ENCODE assay signal across 10 mouse cellular contexts in genomic region chr13:49308206-49308605, GRCm38 (mm10). TPM values are rescaled to one million over a fixed set of nuclear protein-coding genes. Genes with fewer than 3 reads are reported as not detected.
DNase-seq lines count a peak whose midpoint lies in the region; ATAC-seq and TF ChIP-seq lines count a peak whose summit lies in the region.
"Had no signal": no experiment of that assay in that cellular context is flagged by ENCODE, and none has a peak within 500 bp of the region (broad histone marks: within the 10 kb centered on the region; RNA-seq: fewer than 3 reads in every experiment).

No protein-coding gene starts in this region.

- H3K4me1 ChIP-seq in heart, embryonic 11.5 days (ENCODE audit: control insufficient read depth, insufficient read depth, low read length) = peaks cover 18% of the 10 kb centered on the region
- H3K4me1 ChIP-seq in midbrain, postnatal 0 days (ENCODE audit: insufficient read depth, low read length) = no peaks in the 10 kb centered on the region
- H3K4me1 ChIP-seq in midbrain, embryonic 10.5 days = peaks cover 14% of the 10 kb centered on the region
- peaks cover 11% of the 10 kb centered on the region for H3K4me1 ChIP-seq in embryonic facial prominence, embryonic 15.5 days
- H3K4me1 ChIP-seq in stomach, embryonic 15.5 days = peaks cover 10% of the 10 kb centered on the region

- no peak overlapping the region for H3K4me3 ChIP-seq in heart, embryonic 11.5 days (ENCODE audit: low read depth, low read length)
- no peak overlapping the region for H3K4me3 ChIP-seq in midbrain, postnatal 0 days (ENCODE audit: low read depth, low read length)
- H3K4me3 ChIP-seq in midbrain, embryonic 10.5 days = no peak overlapping the region
- no peak overlapping the region for H3K4me3 ChIP-seq in embryonic facial prominence, embryonic 15.5 days (replicated peaks)
- no peak overlapping the region for H3K4me3 ChIP-seq in stomach, embryonic 15.5 days (replicated peaks)

- H3K9me3 ChIP-seq in heart, embryonic 11.5 days (replicated peaks; ENCODE audit: control insufficient read depth, low read length) = no peaks in the 10 kb centered on the region
- H3K9me3 ChIP-seq in midbrain, postnatal 0 days (ENCODE audit: low read length) = no peaks in the 10 kb centered on the region
- H3K9me3 ChIP-seq in midbrain, embryonic 10.5 days (replicated peaks) = no peaks in the 10 kb centered on the region
- H3K9me3 ChIP-seq in embryonic facial prominence, embryonic 15.5 days (replicated peaks) = no peaks in the 10 kb centered on the region
- no peaks in the 10 kb centered on the region for H3K9me3 ChIP-seq in stomach, embryonic 15.5 days

- DNase-seq in heart, adult 18-20 months = no peak
- DNase-seq in midbrain, postnatal 0 days (ENCODE audit: low spot score) = no peak
- DNase-seq in midbrain, embryonic 10.5 days (ENCODE audit: low spot score) = no peak
- no peak for DNase-seq in neural tube, embryonic 10.5 days (ENCODE audit: extremely low spot score, low spot score)
- DNase-seq in gastrocnemius, adult 8-10 months (ENCODE audit: low spot score in 2 of 2) = no peak
- DNase-seq: cerebellum, adult 11-12 months; kidney, adult 9 months had no signal

- H3K27ac ChIP-seq in heart, embryonic 11.5 days (ENCODE audit: low read depth, low read length) = peak overlapping the region; percentile 54
- H3K27ac ChIP-seq in midbrain, postnatal 0 days (ENCODE audit: low read depth, low read length) = no peak overlapping the region
- H3K27ac ChIP-seq in midbrain, embryonic 10.5 days (replicated peaks) = no peak overlapping the region
- H3K27ac ChIP-seq in embryonic facial prominence, embryonic 15.5 days (replicated peaks) = peak overlapping the region; percentile 85
- H3K27ac ChIP-seq in stomach, embryonic 15.5 days = peak overlapping the region; percentile 83

- 87% methylated on average over 4 of the region's 4 CpGs for WGBS in heart, embryonic 11.5 days (ENCODE audit: insufficient replicate concordance)
- 95% methylated on average over 4 of the region's 4 CpGs for WGBS in midbrain, postnatal 0 days
- 94% methylated on average over 4 of the region's 4 CpGs for WGBS in midbrain, embryonic 10.5 days
- 88% methylated on average over 4 of the region's 4 CpGs for WGBS in embryonic facial prominence, embryonic 15.5 days
- WGBS in stomach, embryonic 15.5 days = 77% methylated on average over 4 of the region's 4 CpGs

- no peak for ATAC-seq in heart, embryonic 11.5 days (replicated peaks; ENCODE audit: insufficient number of reproducible peaks, low FRiP score, low TSS enrichment)
- 0 out of 2 replicates have a peak, but pooled peaks have one; percentile 16 for ATAC-seq in midbrain, postnatal 0 days (ENCODE audit: low FRiP score)
- no peak for ATAC-seq in embryonic facial prominence, embryonic 15.5 days (ENCODE audit: insufficient number of reproducible peaks, low FRiP score, low TSS enrichment, low read depth)
- no peak for ATAC-seq in stomach, embryonic 15.5 days (ENCODE audit: insufficient read depth, low FRiP score, low read depth)

- no peak overlapping the region for H3K4me2 ChIP-seq in heart, embryonic 11.5 days
- no peak overlapping the region for H3K4me2 ChIP-seq in midbrain, postnatal 0 days (ENCODE audit: low read depth, low read length, poor library complexity, severe bottlenecking)
- no peak overlapping the region for H3K4me2 ChIP-seq in embryonic facial prominence, embryonic 15.5 days (replicated peaks)
- 0 out of 2 replicates have a peak overlapping the region, but pooled peaks have one; percentile 46 for H3K4me2 ChIP-seq in stomach, embryonic 15.5 days

- H3K9ac ChIP-seq in heart, embryonic 11.5 days (ENCODE audit: low read depth, low read length) = 0 out of 2 replicates have a peak overlapping the region, but pooled peaks have one; percentile 3
- no peak overlapping the region for H3K9ac ChIP-seq in midbrain, postnatal 0 days (replicated peaks; ENCODE audit: low read length, poor library complexity, severe bottlenecking)
- no peak overlapping the region for H3K9ac ChIP-seq in embryonic facial prominence, embryonic 15.5 days
- H3K9ac ChIP-seq in stomach, embryonic 15.5 days = no peak overlapping the region

- H3K27me3 ChIP-seq in heart, embryonic 11.5 days (ENCODE audit: control insufficient read depth, insufficient read depth, low read length) = no peaks in the 10 kb centered on the region
- no peaks in the 10 kb centered on the region for H3K27me3 ChIP-seq in midbrain, postnatal 0 days (ENCODE audit: insufficient read depth, low read length)
- H3K27me3 ChIP-seq in midbrain, embryonic 10.5 days (ENCODE audit: low read depth, poor library complexity, severe bottlenecking) = no peaks in the 10 kb centered on the region
- no peaks in the 10 kb centered on the region for H3K27me3 ChIP-seq in embryonic facial prominence, embryonic 15.5 days
- no peaks in the 10 kb centered on the region for H3K27me3 ChIP-seq in stomach, embryonic 15.5 days (replicated peaks)

- TF ChIP-seq CTCF in midbrain, postnatal 0 days (IDR thresholded peaks at IDR 0.05) = no peak

- no peaks in the 10 kb centered on the region for H3K36me3 ChIP-seq in heart, embryonic 11.5 days (ENCODE audit: control insufficient read depth, insufficient read depth, low read length)
- no peaks in the 10 kb centered on the region; the same call in 1 of the 2 replicates for H3K36me3 ChIP-seq in midbrain, postnatal 0 days (ENCODE audit: insufficient read depth, low read length)
- H3K36me3 ChIP-seq in midbrain, embryonic 10.5 days = 0 out of 2 replicates have a peak, but pooled peaks cover 3% of the 10 kb centered on the region
- no peaks in the 10 kb centered on the region for H3K36me3 ChIP-seq in embryonic facial prominence, embryonic 15.5 days
- no peaks in the 10 kb centered on the region for H3K36me3 ChIP-seq in stomach, embryonic 15.5 days

RNA-seq across cellular contexts. Expression of gene Fgd3, which starts 11.9 kb away (rescaled TPM):
- 0.10 and 0.64 TPM in 2 replicates for polyA plus RNA-seq in heart, embryonic 11.5 days (2014; fragmentation: Nextera tagmentation; extraction: Ambion mirVana)
- total RNA-seq in heart, adult 18-20 months (2021) = 1 to 10 TPM; 1.2 to 2.4 TPM
- 9.3 and 12.0 TPM in 2 replicates for total RNA-seq in midbrain, postnatal 0 days (2014; rRNA removed)
- polyA plus RNA-seq in midbrain, postnatal 0 days (2015; fragmentation: Nextera tagmentation; extraction: Ambion mirVana) = 2.1 and 2.4 TPM in 2 replicates
- polyA plus RNA-seq in midbrain, embryonic 10.5 days (2016; fragmentation: Nextera tagmentation; extraction: Ambion mirVana) = 1.1 and 1.5 TPM in 2 replicates
- polyA plus RNA-seq in embryonic facial prominence, embryonic 15.5 days (2015; fragmentation: Nextera tagmentation; extraction: Ambion mirVana) = 0.45 and 0.65 TPM in 2 replicates
- polyA plus RNA-seq in stomach, embryonic 15.5 days (2015; fragmentation: Nextera tagmentation; extraction: Ambion mirVana) = 0.40 and 0.65 TPM in 2 replicates
- total RNA-seq in gastrocnemius, adult 8-10 months (2022) = 1 to 10 TPM in 2 of 4 experiments, under 1 TPM in 2; 0.34 to 1.5 (median 0.98) TPM

RNA-seq across cellular contexts. Expression of gene Bicd2, which starts 33.2 kb away (rescaled TPM):
- 34.0 and 42.8 TPM in 2 replicates for polyA plus RNA-seq in heart, embryonic 11.5 days (2014; fragmentation: Nextera tagmentation; extraction: Ambion mirVana)
- total RNA-seq in heart, adult 18-20 months (2021) = 10 to 100 TPM; 67.3 to 73.9 TPM
- 49.3 and 50.4 TPM in 2 replicates for total RNA-seq in midbrain, postnatal 0 days (2014; rRNA removed)
- 24.0 and 24.1 TPM in 2 replicates for polyA plus RNA-seq in midbrain, postnatal 0 days (2015; fragmentation: Nextera tagmentation; extraction: Ambion mirVana)
- polyA plus RNA-seq in midbrain, embryonic 10.5 days (2016; fragmentation: Nextera tagmentation; extraction: Ambion mirVana) = 29.7 and 33.9 TPM in 2 replicates
- 36.0 and 38.7 TPM in 2 replicates for polyA plus RNA-seq in embryonic facial prominence, embryonic 15.5 days (2015; fragmentation: Nextera tagmentation; extraction: Ambion mirVana)
- 23.5 and 26.2 TPM in 2 replicates for polyA plus RNA-seq in stomach, embryonic 15.5 days (2015; fragmentation: Nextera tagmentation; extraction: Ambion mirVana)
- total RNA-seq in gastrocnemius, adult 8-10 months (2022) = 10 to 100 TPM; 21.6 to 26.7 (median 24.6) TPM

RNA-seq across cellular contexts. Expression of gene Susd3, which starts 59.7 kb away (rescaled TPM):
- polyA plus RNA-seq in heart, embryonic 11.5 days (2014; fragmentation: Nextera tagmentation; extraction: Ambion mirVana) = 0.68 and 0.86 TPM in 2 replicates
- total RNA-seq in heart, adult 18-20 months (2021) = 1 to 10 TPM in 1 of 2 experiments, under 1 TPM in 1; 0.55 to 1.3 TPM
- total RNA-seq in midbrain, postnatal 0 days (2014; rRNA removed) = 0.33 and 1.2 TPM in 2 replicates
- polyA plus RNA-seq in midbrain, postnatal 0 days (2015; fragmentation: Nextera tagmentation; extraction: Ambion mirVana) = 0.63 and 0.92 TPM in 2 replicates
- 1.0 and 1.2 TPM in 2 replicates for polyA plus RNA-seq in midbrain, embryonic 10.5 days (2016; fragmentation: Nextera tagmentation; extraction: Ambion mirVana)
- 2.3 and 3.7 TPM in 2 replicates for polyA plus RNA-seq in embryonic facial prominence, embryonic 15.5 days (2015; fragmentation: Nextera tagmentation; extraction: Ambion mirVana)
- polyA plus RNA-seq in stomach, embryonic 15.5 days (2015; fragmentation: Nextera tagmentation; extraction: Ambion mirVana) = 1.5 and 2.3 TPM in 2 replicates
- under 1 TPM in 1 of 4 experiments, not detected in 3; 0.94 TPM for total RNA-seq in gastrocnemius, adult 8-10 months (2022)

Comparison
In these comparisons a context has a peak if more than half of its experiments do, and no peak if none do; other contexts are left out.
1. H3K27ac ChIP-seq: peak in heart, embryonic 11.5 days (single experiment), embryonic facial prominence, embryonic 15.5 days (single experiment) and stomach, embryonic 15.5 days (single experiment); none in midbrain, postnatal 0 days (single experiment) and midbrain, embryonic 10.5 days (single experiment).